Mouse (Mus musculus): Measurements from ENCODE around the gene Col4a4.

- TF ChIP-seq CTCF (IDR thresholded peaks at IDR 0.05; ENCODE audit: low read depth), result no peak
- no peak for TF ChIP-seq EP300 (IDR thresholded peaks at IDR 0.05; ENCODE audit: low read depth)
Observed at GRCm38 (mm10) chr1:82449851-82450250, 136.8 kb downstream of the Col4a4 start.

All from heart, postnatal 0 days (tissue).